Mouse (Mus musculus): ENCODE data around the gene 3100002H09Rik.
A peak's percentile ranks its signal among the peaks of the same experiment; 100 is the strongest.

Gene 3100002H09Rik

DNA sequence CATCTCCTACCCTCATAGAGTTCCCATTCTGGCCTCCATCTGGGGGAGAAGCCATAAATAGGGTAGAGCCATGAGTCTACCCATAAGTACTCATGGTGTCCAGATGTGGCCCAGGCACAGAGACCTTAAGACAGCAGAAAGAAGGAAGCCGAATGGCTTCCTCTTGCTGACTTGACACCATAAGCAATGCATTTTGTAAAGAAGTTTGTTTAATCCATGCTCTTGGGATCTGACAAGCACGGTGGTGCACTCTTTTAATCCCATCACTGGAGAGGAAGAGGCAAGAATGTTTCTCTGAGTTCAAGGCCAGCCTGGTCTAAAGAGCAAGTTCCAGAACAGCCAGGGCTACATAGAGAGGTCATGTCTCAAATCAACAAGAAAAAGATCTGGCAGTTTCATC lies at the start of gene 3100002H09Rik:
TSS of gene 3100002H09Rik (minus strand) at position 101 of the 400 bp plus-strand sequence.
- no peak for DNase-seq (ENCODE audit: low spot score)

DNA sequence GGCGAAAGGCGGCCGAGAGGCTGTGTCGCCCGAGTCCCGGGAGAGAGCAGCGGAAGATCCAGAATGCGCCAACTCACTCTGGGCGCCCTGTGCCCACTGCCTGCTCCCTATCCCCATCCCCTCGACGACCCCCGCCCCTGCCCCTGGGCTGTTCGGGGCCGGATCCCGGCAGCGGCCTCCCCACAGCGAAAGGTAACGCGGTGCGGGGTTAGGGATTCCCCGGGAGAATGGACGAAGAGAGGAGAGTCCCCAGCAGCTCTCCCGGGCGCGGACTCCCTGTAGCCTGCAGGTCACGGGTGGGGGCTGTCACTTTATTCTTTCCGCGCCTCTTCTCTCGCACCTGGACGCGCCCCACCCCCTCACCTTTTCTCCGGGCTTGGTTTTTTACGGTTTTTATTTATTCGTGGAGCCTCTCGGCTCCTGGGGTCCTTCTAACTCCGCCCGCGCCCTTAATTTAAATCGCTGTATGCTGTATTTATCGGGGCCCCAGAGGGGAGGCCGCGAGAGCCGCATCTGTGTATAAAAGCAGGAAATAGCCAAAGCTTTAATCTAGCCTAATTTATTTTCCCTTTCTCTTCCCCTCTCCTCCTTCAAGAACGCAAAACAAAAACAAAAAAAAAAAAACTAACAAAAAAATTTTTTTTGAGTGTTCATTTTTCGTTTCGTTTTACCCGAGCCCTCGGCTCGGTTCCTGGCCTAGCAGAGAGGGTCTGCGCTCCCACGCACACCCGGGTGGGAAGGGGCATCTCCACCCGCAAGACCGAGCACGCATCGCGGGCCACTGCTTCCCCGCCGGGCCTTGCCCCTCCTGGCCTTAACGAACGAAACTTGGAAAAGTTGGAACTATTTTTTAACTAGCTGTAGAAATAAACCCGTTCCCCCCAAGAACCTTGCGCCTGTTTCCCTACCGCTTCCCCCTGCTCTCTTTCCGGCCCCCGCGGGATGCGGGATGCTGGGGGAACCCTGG lies 48.9 kb upstream of the 3100002H09Rik start:
- DNase-seq (ENCODE audit: low spot score), result no peak

DNA sequence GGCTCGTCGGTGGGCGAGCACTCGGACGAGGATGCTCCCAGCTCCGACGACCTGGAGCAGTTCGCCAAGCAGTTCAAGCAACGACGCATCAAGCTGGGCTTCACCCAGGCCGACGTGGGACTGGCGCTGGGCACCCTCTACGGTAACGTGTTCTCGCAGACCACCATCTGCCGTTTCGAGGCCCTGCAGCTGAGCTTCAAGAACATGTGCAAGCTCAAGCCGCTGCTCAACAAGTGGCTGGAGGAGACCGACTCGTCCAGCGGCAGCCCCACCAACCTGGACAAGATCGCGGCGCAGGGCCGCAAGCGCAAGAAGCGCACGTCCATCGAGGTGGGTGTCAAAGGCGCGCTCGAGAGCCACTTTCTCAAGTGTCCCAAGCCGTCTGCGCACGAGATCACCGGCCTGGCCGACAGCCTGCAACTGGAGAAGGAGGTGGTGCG lies 47.8 kb upstream of the 3100002H09Rik start:
- no peak for DNase-seq (ENCODE audit: low spot score)

DNA sequence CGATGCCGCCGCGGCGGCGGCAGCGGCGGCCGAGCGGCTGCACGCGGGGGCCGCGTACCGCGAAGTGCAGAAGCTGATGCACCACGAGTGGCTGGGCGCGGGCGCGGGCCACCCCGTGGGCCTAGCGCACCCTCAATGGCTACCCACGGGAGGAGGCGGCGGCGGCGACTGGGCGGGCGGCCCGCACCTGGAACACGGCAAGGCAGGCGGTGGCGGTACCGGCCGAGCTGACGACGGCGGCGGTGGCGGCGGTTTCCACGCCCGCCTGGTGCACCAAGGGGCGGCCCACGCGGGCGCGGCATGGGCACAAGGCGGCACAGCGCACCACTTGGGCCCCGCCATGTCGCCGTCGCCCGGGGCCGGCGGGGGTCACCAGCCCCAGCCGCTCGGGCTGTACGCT lies 47.2 kb upstream of the 3100002H09Rik start:
- DNase-seq (ENCODE audit: low spot score), result no peak

DNA sequence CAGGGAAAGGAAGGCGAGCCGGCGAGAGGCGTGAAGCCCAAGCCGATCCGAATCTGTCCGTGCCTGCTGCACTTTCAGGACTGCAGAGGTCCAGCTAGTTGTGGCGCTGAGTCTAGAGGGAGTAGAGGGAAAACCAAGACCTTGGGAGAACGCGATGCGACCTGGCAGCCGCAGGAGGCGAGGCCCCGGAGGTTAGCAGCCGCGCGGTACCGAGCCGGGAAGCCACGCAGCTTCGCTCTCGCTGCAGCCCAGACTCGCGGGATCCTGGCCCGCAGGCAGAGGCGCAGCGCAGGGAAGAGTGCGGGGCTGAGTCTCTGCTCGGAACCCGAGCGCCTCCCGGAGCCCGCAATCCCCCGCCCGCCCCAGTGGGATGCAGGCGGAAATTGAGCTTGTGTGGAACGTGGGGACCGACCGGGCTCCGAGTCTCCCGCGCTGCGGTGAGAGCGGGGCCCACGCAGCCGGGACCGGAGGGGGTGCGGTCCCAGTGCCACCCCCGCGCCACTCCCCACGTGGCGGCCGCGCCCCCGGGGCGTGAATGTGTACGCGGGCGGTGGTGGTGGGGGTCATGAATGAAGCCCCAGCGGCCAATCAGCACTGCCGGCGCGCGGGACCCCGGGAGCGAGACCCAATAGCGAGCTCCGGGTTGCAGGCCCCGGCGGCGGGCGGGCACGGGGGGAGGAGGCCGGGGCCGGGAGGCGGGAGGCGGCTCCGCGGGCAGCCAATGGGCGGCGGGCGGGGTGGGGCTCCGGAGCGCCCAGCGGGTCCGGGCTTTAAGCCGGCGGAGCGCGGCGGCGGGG lies 46.4 kb upstream of the 3100002H09Rik start:
- DNase-seq (ENCODE audit: low spot score), result peak; percentile 72

DNA sequence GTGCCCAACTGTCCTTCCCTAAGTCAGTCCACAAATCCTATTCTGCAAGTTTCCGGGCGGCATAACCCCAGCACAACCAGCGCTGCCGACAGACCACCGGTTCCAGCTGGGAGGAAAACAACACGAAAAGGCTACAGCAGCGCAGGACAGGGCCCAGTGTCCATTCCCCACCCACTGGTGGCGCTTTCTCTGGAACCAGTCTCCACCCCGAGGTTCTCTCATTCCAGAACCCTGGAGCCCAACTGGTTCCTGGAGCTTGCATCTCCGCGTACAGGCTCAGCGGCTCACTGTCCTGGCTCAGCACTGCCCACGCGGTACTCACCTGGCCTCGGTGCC lies 45.9 kb upstream of the 3100002H09Rik start, which contains the start of gene Pou3f1:
TSS of gene Pou3f1 (plus strand) at position 290 of the 336 bp plus-strand sequence.
- no peak for DNase-seq (ENCODE audit: low spot score)

DNA sequence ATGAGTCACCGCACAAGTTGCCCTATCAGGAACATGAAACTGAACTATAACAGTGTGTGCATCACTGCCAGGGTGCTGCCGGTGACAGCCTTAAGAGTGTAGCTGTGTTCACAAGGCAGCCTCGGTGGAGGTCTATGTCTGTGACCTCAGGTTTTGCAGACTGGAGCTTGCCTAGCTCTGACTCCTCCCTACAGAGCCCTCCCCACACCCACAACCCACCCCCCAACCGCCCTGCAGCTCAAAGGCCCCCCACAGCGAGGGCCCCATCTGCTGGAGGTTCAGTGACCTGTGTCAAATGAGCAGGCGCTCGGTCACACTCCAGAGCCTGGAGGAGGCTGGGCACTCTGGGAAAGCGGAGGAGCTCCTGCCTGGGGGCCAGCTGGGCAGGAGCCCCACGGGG lies 42.3 kb upstream of the 3100002H09Rik start:
- no peak for DNase-seq (ENCODE audit: low spot score)

DNA sequence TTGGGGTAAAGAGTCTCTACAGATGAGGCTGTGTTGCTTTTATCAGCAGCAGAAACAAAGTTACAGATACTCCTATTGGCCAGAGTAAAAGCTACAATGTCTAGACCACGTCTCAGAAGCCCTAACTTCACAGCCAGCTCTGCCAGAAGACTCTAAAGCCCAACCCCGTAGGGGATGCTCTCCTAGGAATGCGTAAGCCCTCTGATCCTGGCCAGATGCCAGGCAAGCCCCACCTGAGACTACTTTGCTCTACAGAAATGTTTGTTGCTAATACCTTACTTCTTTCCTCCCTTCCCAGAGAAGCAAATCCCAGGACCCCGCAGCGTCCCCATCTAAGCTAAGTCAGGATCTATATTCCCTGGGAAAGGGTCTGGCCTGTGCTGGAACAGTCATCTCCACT lies 37.3 kb upstream of the 3100002H09Rik start:
- no peak for DNase-seq (ENCODE audit: low spot score)

DNA sequence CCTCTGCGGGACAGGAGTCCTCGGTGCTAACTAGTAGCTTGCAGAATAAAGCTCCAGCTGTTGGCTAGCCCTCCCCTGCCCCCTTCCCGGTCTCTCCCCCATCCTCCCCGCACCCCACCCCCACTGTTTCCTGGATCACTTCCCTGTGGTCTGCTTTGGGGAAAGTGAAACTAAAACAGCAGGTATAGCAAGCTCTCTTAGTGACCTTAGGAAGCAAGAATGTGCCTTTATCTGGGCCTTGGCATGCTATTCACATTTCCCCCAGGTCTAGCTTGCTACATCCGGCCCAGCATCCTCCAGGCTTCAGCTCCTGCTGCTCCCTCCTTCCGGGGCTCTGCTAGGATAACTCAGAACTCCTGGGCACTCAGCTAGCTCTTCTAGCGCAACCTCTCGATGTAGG lies 36.0 kb upstream of the 3100002H09Rik start:
- DNase-seq (ENCODE audit: low spot score), result peak; percentile 11

DNA sequence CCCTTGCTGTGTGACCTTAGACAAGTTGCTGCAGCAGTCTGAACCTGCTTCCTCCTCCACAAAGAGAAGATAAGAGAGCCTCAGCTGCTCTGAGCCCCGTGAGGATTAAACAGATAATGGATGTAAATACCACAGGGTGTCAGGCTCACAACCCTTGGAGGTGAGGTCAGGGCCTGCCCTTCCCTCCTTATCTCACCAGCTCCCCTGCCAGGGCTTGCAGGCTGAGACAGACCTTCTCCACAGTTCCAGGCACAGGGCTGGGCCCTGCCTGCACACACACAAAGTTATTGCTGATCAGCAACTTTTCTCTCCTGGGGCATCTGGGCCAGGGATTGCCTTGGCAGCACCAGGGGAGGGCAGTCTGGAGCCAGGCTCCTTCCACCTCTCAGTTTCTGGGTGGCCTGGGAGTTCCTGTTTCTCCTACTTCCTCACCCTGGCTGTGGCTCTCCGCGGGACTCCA lies 34.4 kb upstream of the 3100002H09Rik start:
- DNase-seq (ENCODE audit: low spot score), result peak; percentile 36

DNA sequence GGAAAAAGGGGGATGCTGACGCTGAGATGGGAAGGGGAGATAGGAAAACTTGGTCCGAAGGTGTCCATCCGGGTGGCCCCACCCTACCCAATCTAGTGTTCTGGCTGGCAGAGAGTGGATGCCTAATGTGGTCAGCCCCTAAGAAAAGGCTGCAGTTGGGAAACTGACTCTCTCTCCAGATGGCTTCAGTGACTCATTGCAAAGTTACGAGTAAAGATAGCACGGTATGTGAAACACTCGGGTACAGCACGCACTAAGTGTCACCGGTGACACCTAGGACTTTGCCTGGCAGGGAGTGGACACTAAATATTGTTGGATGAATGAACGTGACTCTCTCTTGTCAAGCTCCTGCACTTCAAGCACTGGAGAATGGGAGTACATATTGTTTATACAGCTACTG lies 33.3 kb upstream of the 3100002H09Rik start:
- no peak for DNase-seq (ENCODE audit: low spot score)

DNA sequence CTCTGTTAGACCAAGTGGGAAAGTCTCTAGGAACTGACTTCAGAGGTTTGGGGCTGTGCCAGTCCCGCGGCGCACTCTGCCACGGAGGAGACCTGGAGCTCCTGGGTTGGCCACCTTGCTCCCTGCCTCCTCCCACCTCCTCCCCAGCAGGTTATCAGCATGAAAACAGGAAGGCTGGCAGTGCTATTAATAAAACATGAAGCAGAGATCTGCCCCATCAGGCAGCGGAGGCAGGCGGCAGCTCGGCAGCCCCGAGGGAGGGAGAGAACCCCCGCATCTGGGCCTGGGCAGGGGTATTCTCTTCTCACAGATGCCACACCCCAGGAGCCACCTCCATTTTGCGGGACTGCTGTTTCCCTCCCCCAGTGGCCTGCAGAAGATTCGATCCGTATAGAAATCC lies 29.1 kb upstream of the 3100002H09Rik start:
- DNase-seq (ENCODE audit: low spot score), result no peak

DNA sequence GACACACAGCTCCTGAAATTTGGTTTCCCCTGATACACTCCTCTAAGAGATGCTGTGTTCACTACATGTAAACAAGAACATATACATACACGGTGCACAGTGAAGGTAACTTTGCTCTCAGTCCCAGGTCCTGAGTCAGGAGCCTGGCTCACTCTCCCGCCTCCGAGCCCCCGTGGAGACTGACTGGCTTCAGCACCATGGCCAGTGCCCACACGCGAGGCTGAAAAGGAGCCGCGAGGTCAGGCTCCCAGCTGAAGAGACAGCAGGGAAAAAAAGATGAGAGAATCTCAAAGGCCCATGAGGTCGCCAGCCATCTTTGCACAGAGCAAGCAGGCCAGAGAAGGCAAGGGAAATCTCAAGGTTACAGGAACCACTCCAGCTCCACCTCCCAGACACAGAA lies 22.7 kb upstream of the 3100002H09Rik start:
- DNase-seq (ENCODE audit: low spot score), result peak; percentile 58

DNA sequence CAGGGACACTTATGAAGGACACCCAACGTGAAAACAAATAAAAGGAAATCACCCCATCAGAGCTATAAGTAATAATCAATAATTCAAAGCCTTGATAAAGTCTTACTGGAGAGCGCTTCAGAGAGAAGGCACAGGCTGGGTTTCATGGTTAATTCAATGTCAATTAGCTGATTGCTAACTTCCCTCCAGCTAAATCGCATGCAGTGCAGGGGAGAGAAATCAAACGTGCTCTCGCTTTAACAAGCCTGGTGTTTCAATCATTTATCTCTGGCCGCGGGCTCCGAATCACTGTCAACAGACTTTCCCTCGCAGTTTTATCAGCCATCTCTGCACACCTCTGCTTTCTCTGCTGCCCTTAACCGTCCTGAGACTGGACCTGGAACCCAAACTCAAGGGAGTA lies 22.3 kb upstream of the 3100002H09Rik start:
- no peak for DNase-seq (ENCODE audit: low spot score)

DNA sequence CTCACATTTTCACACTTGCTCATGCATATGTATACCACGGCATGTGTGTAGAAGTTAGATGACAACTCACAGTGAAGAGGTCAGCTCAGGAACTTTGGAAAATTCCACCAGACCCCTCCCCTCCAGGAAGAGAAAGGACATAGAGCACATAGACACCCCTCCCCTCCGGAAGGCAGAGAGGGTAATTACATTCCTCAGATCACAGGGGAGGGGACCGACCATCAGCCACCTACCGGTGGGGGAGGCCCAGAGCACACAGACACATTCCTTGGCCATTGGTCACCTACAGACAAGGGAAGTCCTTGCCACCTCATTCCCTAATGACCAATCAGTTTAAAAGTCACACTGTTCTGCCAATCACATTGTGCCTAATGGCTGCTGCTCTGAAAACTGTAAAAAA lies 20.9 kb upstream of the 3100002H09Rik start:
- no peak for DNase-seq (ENCODE audit: low spot score)

DNA sequence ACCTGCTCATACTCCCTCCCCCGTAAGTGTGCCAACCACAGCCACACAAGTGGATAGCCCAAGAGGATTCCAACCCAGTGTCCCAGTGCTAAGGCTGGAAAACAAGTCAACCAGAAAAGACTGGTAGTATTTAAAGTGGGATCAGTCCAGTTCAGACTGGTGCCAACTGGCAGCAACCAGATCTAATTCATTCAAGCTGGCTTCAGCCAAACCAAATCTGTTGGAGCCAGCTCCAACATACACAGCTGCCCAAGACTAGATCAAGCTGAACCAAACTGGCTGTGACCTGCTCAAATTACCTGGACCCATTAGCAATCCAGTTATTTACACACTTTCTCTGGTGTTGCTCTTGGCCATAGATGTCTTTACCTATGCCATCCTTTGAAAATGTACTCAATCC lies 16.2 kb upstream of the 3100002H09Rik start:
- no peak for DNase-seq (ENCODE audit: low spot score)

DNA sequence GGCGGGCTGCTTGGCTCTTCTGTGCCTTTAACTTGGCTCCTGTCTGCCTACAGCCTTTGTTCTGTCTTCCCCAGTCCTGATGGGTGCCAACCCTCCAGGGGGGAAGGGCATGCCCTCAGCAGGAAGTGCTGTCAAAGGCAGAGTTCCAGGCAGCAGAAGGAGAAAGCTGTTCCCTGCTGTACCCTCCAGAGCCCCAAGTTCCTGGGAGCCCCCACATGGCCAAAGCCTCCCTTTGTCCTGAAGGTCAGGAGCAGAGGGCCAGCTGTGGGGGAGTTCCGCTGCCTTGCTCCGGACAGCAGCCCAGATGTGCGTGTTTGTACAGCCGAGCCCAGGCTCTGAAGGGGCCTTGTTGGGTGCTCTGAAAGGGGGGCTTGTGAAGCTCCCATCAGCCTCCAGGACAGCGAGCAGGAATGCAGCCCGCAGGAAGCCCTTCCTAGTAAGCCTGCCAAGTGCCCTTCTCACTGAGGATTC lies 13.5 kb upstream of the 3100002H09Rik start:
- no peak for DNase-seq (ENCODE audit: low spot score)

DNA sequence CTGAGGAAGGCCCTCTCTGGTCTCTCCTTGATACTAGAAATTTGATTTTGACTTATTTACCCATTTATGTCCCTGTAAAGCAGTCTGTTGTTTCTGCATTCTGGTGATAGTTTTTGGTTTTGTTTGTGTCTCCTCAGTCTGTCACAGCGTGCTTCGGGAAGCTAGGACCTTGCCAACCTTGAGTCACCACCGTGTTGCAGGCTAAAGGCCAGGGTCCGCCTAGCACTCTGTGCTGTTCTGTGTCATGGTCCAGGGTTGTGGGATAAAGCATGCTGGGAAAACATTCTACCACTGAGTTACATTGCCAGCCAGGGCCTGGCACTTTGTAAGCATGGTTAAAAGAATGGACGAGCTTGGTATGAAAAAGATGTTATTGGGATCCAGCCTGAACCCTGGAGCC lies 12.0 kb upstream of the 3100002H09Rik start:
- no peak for DNase-seq (ENCODE audit: low spot score)

DNA sequence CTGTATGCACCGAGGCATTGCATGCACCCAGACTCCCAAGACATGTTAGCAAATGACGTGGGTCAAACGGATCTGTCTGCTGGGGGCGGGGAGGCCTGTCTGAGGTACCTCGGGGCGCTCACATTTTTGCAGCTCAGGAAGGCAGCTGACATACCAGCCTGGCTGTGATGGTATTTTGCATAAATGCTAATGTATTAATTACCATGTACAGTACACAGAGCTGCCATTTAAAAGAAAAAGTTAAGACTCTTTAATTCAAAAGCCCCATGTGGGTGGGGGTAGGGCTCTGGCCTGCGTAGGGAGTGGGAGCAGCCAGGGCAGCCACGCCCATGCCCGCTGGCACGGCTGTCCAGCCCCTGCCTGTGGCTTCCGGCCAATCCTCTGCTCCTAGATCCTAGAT lies 10.8 kb upstream of the 3100002H09Rik start:
- no peak for DNase-seq (ENCODE audit: low spot score)

DNA sequence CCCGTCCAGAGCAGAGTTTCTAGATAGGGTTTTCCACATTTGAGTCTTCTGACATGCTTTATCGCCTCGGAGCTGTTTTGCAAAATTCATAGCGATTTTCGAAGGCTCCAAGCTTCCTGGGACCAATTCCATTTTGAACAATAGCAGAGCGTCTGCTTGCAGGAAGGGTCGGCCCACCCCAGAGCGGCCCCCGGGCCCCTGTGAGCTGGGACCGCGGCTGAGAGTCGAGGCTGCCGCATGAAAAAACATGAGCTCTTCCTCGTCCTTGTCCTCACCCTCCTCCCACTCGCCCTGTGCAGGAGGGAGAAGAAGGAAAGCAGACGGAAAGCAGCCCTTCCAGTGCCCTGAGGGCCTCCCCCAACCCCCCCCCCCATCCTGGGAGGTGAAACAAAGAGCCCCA lies 8.0 kb upstream of the 3100002H09Rik start:
- no peak for DNase-seq (ENCODE audit: low spot score)

DNA sequence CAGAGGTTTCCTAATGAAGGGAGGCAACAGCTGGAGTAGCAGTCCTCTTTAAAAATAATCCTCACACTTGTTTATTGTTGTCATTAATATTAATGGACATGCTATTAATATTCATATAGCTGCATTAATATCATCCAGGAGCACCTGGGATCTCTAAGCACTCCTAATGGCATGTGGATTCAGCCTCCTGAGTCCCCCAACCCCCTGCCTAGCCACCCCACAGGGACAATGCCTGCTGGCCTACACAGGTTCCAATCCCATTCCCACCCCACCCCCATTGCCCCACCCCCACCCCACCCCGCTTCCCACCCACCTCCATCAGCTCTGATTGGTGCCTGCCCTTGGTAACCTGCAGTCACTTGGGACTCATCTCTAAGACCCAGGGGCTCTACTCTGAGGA lies 6.0 kb upstream of the 3100002H09Rik start:
- no peak for DNase-seq (ENCODE audit: low spot score)

DNA sequence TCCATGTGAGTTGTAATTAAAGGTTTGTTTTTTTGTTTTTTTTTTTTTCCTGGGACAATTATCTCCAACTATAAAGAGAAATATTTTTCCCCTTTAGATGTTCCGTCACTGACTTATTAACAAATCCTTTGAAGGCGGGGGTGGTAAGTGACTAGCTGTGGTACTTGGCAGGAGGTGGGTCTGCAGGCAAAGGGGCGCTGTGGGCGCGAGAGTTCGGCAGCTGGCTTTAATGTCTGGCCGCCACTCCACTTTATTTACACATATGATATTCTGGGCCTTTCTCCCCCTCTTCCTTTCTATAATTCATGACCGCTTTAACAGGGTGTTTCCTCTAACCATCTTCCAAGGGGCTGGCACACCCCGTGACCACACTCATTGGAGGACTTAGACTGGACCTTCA lies 5.4 kb upstream of the 3100002H09Rik start:
- DNase-seq (ENCODE audit: low spot score), result no peak

All from urinary bladder, postnatal 14 days (tissue).